Mouse (Mus musculus) megakaryocyte, embryonic 14.5 days (primary cell): ENCODE measurements at regions not wholly inside any gene's neighbourhood (a gene's known extent, or its start where the extent isn't known, plus 50 kb on each side); places are given as distances from the start of the nearest gene placed in this dataset.

ENCODE experiments used
- FLI1 ChIP-seq: IDR thresholded peaks from 2 replicates; pipeline ENCODE4 v1.6.1; 2012; ENCODE audit warnings: low read length, inconsistent platforms, mixed read lengths
- GATA1 ChIP-seq: IDR thresholded peaks from 3 replicates; pipeline ENCODE4 v1.6.1; 2012; ENCODE audit warnings: mixed read lengths, low read length, inconsistent platforms, borderline replicate concordance

DNA sequence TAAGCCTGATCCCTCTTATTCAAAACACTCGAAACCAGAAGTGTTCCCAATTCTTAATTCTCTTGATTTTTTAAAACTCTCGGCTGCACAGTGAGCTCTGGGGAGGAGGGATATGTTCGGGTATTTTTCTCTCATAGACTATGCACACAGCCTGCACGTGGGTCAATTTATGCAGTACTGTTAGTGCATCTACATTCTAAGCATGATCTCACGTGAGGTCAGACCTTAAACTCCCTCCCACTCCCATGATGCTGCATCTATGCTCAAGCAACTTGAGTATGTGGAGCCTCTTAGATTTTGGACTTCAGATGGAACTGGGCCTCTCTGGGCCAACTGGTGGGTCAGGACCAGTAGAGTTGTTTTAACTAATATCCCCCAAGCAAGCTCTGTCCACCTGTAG lies 328.5 kb downstream of the Nuak1 start:
- TF ChIP-seq GATA1: no peak
- TF ChIP-seq FLI1: no peak
